Mouse (Mus musculus) bone marrow, adult 2 months (tissue): ENCODE data around the gene 9830107B12Rik.

Experiments used
- CTCF ChIP-seq: fragments of 200-500 bp; IDR thresholded peaks from 2 replicates; pipeline ENCODE4 v1.5.1; 2011; ENCODE audit warnings: low read length, control low read depth; ENCODE audit not compliant: control insufficient read depth, insufficient read depth
- POLR2A ChIP-seq: fragments of 200-500 bp; IDR thresholded peaks from 2 replicates; pipeline ENCODE4 v1.6.1; 2011; ENCODE audit warnings: low read depth, mild to moderate bottlenecking, control low read depth, low read length, borderline replicate concordance; ENCODE audit not compliant: control insufficient read depth

DNA sequence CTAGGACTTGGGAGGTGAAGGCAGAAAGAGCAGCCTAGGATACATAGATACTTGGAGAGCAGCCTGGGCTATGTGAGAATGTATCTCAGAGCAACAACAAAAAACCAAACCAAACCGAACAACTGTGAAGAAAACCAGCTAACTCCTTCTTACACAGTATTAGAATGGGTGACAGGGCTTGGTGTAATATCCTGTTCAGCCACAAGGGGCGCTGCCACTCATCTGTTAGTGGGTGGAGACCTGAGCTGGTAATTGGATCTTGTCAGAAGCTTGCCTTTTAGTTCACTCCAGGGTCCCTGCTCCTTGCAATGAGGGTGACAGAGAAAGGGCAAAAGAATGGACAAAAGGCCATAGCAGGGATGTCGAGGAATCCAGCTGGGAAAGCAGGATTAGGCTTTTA, 26.4 kb downstream of the 9830107B12Rik start:
- TF ChIP-seq CTCF, result peak; percentile 85
- TF ChIP-seq POLR2A, result no peak
